Mouse (Mus musculus): Measurements from ENCODE around the gene Gm3625.
"Not testable (repeated sequence)": the region's sequence is repeated elsewhere in the genome, so short reads cannot be mapped to it uniquely, and the experiment has no call there.

The Gm3625 gene

DNA sequence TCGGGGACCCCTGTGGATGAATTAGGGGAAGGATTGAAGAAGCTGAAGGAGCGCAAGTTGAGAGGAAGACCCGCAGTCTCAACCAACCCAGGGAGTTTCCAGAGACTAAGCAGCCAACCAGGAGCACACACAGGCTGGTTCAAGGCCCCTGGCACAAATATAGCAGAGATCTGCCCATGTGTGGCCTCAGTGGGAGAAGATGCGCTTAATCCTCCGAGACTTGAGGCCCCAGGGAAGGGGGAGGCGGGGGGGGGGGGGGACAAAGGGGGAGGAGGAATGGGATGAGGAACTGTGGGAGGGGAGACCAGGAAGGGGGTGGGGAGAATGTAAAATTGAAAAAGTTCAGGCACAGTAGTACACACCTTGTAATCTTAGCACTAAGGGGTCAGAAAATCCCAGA is 37.3 kb downstream of the Gm3625 start:
- no peak for DNase-seq (ENCODE audit: low read depth)

DNA sequence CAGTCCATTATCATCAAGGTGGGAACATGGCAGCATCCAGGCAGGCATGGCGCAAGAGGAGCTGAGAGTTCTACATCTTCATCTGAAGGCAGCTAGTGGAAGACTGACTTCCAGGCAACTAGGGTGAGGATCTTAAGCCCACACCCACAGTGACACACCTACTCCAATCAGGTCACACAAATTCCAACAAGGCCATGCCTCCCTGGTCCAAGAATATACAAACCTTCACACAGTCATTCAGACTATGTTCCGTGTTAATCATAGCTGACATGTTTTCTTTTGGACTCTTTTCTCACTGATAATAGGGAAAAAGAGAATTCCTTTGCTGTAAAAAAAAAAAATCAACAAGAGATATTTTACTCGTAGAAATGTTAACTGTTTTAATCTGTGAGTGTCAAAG is 39.0 kb downstream of the Gm3625 start:
- DNase-seq (ENCODE audit: low read depth), result not testable (repeated sequence)

- no peak for DNase-seq (ENCODE audit: low read depth)
Measured at GRCm38 (mm10) chr12:4548053-4549013, 44.4 kb downstream of the Gm3625 start.

- no peak for DNase-seq (ENCODE audit: low read depth)
Measured at GRCm38 (mm10) chr12:4547557-4547956, 45.2 kb downstream of the Gm3625 start.

DNA sequence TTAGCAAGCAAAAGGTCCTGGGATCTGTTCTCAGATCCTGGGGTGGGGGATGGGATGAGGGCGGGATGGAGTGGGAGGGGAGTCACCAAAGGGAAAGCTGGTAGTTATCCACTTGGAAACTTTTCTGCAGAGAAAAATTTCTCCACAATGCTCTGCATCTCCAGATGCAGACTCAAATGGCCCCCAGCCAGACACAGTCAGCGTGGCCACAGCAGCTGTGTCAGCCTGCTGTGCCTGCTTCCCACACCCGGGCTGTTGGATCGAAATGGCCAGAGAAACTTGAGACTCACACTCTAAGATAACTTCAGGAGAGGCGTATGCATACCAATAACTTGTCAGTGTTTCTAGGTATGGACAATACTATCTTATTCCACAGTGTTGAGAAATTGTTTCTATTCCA is 46.2 kb downstream of the Gm3625 start:
- DNase-seq (ENCODE audit: low read depth), result peak; percentile 27

GRCm38 (mm10) chr12:4545425-4545824 is 47.3 kb downstream of the Gm3625 start:
- no peak for DNase-seq (ENCODE audit: low read depth)

DNA sequence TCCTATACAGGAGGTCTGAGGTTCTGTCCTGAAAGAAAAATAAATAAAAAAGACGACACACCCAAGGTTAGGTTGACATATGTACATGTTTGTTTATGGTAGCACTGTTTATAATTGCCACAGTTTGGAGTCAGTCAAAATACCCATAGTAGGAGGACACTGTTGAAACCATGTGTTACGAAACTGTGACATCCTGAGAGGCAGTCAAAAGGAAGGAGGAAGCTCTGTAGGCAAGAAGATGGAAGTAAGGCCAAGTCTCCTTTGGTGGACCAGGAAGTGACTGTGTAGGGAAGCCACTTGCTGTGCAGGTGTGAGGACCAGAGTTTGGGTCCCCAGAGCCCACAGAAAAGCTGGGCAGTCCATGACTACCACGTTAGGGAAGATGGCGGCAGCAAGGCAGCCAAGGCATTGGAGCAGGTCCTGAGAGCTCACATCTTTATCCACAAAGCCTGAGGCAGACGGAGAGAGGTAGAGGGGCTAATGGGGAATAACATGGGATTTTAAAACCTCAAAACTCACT is 48.3 kb downstream of the Gm3625 start:
- no peak for DNase-seq (ENCODE audit: low read depth)
